Mouse (Mus musculus) adrenal gland, adult 8-10 months (tissue): ENCODE results near the gene Frmpd2. TPM values are rescaled to one million over a fixed set of nuclear protein-coding genes. Genes with fewer than 3 reads are reported as not detected.

ENCODE experiments used
- DNase-seq: peaks from one replicate; pipeline ENCODE4 v3.0.0; 2022
- total RNA-seq, 4 experiments: library from RNA; stranded (reverse); gene quantifications; 2 replicates each; pipeline ENCODE4 v1.2.4; 2022

Gene Frmpd2
- total RNA-seq, 4 experiments from 2014 or later, result 0.05 to 0.12 TPM; not detected in 2

DNA sequence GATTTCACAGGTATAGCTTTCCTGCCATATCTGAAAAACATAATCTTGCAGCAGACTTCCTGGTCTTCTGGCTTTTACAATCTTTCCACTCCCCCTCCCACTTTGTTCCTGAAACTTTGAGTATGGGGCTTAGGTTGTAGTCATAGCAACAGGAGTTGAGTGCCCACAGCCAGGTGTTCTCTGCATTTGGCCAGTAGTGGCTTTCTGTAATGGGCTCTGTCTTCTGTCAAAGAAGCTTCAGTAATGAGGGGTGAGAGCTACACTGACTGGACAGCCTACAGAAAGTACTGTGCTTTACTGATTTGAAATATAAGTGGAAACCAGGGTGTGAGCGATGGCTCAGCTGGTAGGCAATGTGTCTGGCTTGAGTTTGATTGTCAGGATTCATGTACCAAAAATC, 37.2 kb downstream of the Frmpd2 start:
- no peak for DNase-seq

DNA sequence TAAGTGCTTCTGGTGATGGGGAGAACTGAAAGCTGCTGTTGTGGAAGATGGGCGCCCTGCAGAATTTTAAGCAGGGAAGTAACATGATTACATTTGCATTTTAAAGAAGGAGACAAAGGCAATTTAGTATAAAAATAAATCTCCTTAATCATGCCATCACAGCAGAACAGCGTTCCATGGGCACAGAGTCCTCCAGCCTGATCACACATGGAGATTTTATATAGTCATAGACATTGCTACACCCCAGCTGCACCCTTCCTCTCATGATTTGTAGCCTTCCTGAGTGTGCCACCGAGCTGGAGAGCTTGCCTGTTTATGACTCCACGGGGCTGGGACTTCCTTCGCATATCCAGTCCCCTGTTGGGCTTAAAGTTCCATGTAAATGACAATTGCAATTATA, 42.4 kb downstream of the Frmpd2 start:
- no peak for DNase-seq

DNA sequence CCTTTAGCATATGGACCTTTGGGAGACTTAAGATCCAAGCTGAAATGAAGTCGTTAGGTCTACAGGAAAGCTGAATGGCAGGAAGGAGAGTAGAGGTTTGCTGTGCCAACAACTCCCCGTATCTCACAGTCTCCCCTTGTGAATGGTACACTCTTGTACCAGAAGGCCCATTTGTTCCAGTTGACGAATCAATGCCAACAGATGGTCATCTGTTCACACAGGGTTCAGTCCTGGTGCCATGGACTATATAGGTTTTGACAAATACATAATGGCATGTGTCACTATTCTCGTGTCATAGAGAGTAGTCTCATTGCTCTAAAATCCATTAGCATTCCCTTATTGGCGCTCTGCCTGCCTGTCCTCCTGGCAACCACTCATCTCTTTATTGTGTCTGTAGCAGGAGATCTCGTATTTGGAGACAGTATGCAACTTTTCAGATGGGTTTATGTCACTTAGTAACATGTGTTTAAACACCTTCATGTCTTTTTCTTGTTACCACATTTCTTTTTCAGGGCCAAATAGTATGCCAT, 43.3 kb downstream of the Frmpd2 start:
- DNase-seq, result no peak

DNA sequence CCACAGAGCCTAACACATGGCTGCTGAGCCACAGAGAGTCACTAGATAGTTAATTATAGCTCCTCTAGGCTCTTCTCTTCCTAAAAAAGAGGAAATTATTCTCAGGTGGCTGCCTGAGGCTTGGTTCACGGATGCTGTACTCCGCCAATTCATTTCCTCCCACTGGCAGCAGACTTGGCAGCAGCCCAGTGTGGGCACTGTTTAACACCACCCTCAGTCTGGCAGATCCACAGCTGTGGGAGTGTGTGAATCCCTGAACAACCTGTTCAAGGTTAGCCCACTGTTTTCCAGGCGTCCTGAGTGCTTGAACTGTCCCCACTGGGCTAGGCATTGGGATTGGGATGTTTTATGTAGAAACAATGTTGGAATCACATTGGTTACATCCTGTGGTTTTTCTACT, 50.0 kb downstream of the Frmpd2 start:
- DNase-seq, result no peak

DNA sequence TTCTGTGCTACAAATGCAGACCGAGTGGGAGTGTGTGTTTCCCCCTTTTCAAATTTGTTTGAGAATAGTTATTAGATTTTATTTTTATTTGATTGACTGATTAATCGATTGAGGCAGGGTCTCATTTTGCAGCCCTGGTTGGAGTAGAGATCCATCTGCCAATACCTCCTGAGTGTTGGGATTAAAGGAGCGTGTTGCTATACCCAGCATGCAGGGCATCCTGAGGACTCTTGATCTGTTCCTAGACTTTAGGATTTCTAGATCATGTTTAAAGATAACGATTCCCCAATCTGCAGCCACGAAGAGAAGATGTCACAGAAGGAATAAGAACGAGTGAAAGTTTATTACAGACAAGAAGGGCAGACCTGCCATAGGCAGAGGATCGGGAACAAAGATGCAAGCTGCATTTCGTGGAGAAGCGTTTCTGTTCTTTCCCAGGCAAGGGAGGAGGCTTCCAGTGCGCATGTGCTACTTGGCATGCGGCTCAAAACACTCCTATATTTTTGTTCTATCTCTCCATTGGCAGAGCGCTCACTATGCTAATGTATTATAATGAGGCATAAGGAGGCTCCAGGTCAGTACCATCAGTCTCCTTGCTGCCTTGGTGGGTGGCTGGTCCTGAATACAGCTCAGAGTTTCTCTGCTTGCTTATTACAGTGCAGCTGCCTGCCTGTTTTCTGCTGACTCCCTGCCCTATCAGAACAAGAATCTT, 53.9 kb downstream of the Frmpd2 start:
- DNase-seq, result no peak

DNA sequence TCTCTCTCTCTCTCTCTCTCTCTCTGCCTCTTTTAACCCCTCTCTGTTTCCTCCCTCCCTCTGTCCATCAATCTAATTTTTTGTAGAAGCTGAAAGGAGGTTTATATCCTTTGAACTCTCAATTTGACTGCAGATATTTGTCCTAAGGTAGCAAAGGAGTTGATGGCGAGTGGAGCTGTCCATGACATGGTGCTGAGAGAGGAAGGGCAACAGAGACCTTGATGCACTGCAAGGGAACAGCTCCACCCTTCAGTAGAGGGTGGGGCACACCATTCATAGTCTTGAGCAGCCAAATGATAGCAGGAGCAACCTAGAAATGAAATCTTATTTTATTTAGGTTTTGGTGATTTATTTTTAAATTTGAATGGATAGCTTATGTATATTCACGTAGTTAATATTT, 55.1 kb downstream of the Frmpd2 start:
- no peak for DNase-seq

DNA sequence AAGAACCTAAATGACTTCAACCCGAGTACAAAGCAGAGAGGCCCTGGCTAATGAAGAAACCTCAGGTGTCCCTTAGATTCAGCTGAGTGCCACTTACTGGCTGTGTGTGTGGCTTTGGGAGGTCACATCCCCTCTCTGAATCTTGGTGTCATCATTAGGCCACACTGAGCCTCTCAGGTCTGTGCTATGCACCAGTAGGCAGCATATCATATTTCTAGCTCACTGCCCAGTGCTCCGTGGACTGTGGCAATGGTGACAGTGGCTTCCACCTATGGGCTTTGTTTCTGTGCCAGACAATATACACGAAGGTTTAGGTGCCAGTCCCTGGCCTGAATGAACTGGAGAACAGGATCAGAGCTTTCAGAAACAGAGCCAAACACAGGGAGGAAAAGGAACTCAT, 56.4 kb downstream of the Frmpd2 start:
- no peak for DNase-seq

DNA sequence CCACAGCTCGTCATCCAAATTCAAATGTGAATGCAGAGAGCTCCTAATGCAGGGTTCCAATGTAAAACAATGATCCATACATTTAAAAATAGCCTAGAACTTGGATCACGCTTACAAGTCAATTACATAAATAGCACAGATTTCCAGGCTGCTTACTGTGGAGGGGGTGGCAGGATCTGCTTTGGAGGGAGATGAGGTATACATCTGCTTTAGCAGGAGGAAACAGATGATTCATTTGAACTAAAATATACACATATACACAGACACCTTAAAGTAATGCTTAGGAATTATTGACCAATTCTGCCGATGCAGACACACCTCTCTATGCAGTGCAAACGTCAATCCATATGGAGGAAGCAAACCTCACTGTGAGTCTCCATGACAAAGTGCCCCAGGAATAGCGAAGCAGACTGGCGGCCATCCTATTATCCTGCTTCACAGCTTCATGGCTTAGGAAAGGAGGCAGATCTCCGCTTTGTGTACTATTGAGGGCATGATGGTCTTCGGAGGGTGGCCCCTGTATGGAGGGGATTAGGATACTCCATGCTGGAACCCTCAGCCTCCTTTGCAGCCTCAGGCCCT, 59.9 kb downstream of the Frmpd2 start:
- DNase-seq, result no peak

DNA sequence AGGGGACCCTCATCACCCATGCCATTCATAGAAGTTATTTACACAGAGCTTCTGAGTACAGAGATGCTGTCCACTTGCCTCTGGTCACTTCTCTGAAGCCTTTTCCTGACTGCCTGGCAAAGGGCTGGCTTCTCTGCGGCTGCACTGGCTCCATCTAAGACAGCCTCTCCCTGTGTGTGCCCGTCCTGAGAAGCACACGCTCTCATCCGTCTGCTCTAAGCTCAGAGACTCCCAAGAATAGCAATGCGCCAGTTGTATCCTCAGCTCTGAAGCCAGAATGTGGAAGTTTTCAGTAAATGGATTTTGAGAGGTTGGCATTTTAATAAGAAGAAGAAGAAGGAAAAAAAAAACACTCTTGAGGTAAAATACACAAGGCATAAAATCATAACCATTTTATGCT, 61.3 kb downstream of the Frmpd2 start:
- no peak for DNase-seq

DNA sequence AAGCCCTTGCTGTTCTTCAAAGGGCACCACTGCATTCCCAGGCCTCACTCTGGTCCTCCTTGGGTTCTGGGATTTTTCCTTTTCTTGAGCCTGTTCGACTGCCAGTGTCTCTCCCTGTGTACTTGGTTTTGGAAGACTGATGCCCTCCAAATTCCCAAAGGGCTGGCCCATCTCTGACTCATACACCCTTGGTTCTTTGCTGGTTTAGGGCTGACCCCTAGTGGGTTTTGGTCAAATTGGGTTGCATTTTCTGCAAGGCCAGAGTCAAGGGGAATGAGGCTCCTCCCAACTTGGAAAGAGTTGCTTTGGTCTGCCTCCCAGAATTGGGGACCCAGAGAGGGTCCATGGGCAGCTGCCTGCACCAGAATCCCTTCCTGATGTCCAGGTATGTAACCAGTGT, 62.0 kb downstream of the Frmpd2 start:
- no peak for DNase-seq

DNA sequence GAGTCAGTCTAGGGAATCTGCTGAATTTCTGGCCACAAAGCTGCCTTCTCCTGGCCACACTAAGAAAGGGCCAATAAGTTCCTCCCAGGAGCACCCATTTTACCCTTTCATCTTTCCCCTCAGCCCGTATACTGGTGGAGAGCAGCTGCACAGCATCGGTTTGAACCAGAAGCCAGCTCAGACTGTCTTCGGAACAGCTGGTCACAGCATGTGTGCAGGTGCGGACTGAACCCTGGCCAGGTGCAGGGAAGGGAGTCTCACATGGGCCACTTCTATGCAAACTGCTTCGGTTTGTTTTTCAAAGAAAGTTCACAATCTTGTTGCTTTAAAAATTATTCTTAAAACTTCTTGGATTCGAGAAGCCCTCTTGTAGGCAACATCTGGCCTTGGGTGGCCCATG, 63.8 kb downstream of the Frmpd2 start:
- DNase-seq, result no peak

DNA sequence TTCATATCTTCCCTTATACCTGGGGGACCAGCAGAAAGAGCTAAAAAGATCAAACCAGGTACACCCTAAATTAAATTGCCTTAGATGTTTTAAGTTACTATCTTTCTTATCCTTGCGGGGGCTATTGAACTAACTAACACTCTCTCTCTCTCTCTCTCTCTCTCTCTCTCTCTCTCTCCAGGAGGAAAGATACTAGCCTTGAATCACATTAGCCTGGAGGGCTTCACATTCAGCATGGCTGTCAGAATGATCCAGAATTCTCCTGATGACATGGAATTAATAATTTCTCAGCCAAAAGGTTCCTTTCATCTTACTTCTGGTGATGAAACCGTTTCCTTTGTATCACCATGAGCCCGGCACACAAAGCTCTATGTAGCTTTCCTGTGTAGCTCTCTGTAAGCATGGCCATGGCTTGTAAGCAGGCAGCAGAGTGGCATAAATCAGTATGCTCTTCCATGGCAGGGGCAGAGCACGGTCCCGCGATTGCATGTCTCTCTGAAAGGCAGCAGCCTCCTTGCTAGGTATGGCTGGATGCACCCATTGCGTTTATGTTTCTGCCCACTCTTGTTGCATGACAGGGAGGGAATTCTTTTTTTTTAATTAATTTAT, 68.2 kb downstream of the Frmpd2 start:
- DNase-seq, result no peak

DNA sequence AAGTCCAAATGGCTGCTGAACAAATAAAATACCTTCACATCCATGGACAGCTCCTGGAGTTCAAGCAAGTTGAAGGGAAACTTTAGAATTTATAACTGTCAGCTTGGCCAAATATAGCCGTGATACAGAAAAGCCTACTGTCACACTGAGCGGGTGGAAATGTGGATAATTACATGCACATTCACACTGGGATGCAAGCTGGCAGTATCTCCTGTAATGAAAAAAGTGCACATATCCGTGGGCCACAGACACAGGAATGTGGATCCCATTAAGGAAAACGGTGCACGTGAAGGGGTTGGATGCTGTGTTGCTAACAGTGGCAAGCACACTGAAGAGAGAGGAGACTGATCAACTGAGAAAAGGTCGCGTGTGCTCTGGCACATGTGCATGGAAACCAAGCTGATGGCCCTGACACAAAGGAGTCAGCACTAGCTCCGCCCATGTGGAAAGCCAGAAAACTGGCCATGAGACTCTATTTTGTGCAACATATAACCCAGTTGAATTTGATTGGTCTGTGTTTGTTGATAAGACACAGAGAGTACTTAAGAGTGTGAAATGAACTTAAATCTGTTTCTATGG, 74.2 kb downstream of the Frmpd2 start:
- DNase-seq, result no peak

DNA sequence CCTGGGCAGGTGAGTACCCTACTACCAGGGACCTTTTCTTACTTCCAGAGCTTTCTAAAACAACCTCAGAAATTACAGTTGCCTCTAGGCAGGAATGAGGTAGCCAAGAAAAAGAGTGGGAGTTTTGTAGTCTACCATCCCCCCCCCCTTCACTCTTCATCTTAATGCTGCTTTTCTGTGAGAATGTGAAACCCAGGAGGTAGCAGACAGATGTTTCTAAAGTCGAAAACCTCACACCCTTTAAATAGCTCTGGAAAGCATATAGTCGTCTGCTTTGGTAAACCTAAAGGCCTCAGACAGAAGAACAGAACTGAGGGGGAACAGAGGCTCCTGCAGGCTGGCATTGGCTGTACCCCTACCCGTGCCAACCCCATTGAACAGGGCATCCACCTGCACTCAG, 77.2 kb downstream of the Frmpd2 start:
- no peak for DNase-seq

DNA sequence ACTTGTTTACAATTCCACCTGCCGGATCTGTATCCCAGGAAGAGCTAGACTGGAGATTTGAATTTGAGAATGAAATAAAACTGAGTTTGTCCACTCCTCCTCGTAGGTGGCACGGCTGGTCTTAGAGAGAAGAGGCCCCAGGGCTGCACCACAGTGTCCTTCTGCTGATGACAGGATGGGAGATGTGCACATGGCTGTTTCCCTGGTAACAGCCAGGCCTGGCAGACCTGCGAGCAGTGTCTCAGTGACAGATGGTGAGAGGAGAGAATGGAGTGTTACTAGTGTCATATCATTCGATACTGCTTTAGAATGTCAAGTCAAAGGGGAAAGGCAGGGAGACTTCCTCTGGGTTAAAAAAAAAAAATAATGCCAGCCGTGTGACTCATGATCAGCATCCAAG, 78.4 kb downstream of the Frmpd2 start:
- DNase-seq, result no peak

DNA sequence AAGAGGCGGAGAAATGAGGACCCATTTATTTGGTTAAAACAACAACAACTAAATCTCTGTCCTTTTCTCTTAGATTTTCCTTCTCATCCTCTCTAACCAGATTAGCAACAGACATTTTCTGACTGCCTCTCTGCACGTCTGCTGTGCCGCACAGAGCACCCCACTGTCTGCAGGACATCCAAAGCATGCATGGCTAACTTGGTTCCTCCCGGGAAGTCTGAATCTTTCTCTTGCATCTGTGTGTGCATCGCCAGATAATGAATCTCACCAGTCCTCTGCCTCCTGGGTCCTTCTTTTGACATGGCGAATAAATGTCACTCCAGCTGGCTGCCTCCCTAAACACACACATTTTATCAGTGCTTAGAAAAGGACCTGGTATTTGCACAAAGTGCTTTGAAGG, 99.2 kb downstream of the Frmpd2 start:
- no peak for DNase-seq

DNA sequence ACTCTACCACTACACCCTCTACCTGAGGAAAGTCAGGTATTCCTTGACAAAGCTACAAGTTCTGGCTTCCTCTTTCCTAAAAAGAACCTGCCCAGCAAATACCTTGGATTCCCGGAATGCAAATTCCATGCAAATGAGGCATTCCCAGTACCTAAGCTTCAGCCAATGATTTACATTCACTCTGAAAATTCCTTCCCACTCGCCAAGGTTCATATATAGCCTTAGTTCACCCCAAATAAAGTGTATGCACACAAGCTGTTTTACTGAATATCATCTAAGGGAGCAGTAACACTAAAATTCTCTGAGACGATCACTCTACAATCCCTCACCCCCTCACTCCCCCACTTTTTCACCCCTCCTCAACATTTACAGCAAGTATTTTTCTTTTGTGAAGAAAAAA, 102.1 kb downstream of the Frmpd2 start:
- DNase-seq, result no peak

DNA sequence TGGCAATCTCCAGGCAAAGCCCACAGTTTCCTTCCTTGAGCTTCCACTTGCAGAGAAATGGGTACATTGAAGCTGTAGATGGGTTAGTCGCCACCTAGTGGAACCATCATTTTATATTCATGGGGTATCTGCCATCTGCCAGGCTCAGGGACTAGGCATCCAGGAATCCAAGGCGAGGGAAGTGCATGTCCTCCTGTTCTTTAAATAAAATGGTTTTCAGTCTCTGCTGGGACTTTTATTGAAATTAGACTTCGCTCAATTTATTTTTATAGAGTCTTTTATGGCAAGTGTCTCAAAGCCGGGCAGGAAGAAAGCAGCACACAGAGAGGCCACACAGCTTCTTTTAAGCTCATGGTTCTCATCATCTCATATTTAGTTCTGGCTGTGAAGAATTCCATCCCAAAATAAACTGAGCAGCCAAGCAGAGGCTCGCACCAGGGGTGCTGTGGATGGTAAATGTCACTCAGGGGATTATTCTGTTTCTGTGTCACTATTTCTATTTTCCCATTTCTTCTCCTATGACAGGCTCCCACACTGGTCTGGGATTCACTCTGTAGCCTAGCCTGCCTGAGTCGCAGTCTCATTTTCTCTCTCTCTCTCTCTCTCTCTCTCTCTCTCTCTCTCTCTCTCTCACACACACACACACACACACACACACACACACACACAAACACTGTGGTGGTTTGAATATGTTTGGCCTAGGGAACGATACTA, 108.4 kb downstream of the Frmpd2 start:
- DNase-seq, result no peak

DNA sequence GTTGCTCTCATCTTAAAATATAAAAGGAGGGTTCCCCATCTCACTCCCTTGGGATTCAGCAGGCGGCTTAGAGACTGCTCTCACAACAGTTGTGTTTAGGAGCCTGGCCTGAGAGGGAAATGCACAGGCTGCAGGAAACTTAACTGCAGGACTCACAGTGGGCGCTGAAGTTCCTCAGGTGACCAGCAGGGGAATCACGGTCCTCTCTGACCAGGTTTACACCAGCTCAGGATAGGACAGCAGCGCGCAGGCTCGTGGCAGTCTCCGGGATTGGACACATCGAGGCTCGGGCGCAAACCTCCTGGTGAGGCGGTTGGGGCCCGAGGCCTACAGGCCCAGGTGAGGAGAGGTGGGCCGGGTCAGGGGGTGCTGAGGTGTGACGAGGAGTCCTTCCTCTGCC, 117.5 kb downstream of the Frmpd2 start, which contains the start of gene Ptpn20:
Gene Ptpn20, plus strand, starts transcription at position 257 of the 400 bp plus-strand sequence.
- no peak for DNase-seq

DNA sequence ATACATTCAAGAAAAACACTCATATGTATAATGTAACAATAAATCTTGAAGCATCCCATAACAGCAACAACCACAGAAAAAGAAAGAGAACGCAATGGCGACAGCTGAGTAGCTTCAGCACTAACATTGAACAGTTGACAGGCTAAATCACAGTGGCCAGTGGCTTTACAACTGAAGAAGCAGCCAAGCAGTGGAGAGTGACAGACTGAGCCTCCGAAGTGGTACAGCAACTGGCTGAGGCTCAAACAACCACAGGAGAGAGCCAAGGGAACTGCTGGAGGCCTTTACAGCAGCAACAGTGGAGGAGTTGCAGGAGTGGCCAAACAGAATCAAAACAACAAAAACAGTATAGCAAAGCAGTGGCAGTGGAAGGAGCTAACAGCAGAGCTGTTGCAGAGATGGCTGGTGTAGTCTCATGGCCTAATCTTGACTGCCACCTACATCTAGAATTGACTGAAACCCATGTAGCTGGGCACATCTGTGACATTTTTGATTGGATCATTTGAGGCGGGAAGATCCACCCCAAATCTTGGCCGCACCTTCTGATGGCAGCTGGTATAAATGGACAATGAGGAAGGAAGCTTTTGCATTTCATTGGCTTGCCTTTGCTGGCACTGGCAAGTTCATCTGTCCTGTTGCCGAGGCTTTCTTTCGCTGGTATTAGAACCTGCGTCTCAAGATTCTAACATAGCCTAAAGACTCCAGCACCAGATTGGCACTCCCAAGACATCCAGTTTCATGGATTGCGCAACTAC, 127.1 kb downstream of the Frmpd2 start:
- no peak for DNase-seq

DNA sequence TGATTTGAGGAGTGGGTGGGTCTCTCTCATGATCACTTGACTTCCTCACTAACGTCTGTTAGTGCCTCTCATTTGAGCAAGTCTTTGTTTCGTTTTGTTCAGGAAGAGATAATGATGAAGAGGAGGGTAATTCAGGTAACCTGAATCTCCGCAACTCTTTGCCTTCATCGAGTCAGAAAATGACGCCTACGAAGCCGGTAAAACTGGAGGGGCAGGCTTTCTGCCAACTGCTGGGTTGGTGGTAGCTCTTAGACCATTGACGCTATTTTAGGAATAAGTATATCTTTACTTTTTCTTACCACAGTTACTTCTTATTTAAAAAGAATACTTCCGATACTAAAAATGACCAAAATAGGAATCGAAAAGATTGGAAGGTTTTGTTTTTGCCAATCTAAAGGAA, 135.9 kb downstream of the Frmpd2 start:
- DNase-seq, result no peak
